ENCODE assay signal across 8 mouse cellular contexts in genomic region chr17:63324039-63324438, GRCm38 (mm10).
A peak's percentile ranks its signal among the peaks of the same experiment; 100 is the strongest.
DNase-seq lines count a peak whose midpoint lies in the region; ATAC-seq and TF ChIP-seq lines count a peak whose summit lies in the region.

No protein-coding gene starts in this region.

- no peak overlapping the region for H3K27ac ChIP-seq in heart, embryonic 12.5 days (ENCODE audit: poor library complexity, severe bottlenecking)
- H3K27ac ChIP-seq in liver, embryonic 13.5 days: peak overlapping the region; percentile 48; the same call in 1 of the 2 replicates
- H3K27ac ChIP-seq in neural tube, embryonic 12.5 days: no peak overlapping the region
- H3K27ac ChIP-seq in testis, adult 2 months (ENCODE audit: control insufficient read depth, insufficient read depth, low read depth, low read length): no peak overlapping the region

- H3K9me3 ChIP-seq in heart, embryonic 12.5 days (replicated peaks): no peaks in the 10 kb centered on the region
- H3K9me3 ChIP-seq in liver, embryonic 13.5 days (replicated peaks): no peaks in the 10 kb centered on the region
- no peaks in the 10 kb centered on the region for H3K9me3 ChIP-seq in neural tube, embryonic 12.5 days

- 26% methylated on average over 2 of the region's 2 CpGs for WGBS in heart, embryonic 12.5 days
- 24% methylated on average over 2 of the region's 2 CpGs for WGBS in liver, embryonic 13.5 days (ENCODE audit: insufficient replicate concordance)
- 34% methylated on average over 2 of the region's 2 CpGs for whole genome bisulfite sequencing in neural tube, embryonic 12.5 days

- no peak overlapping the region for H3K4me3 ChIP-seq in heart, embryonic 12.5 days
- H3K4me3 ChIP-seq in liver, embryonic 13.5 days (replicated peaks): no peak overlapping the region
- no peak overlapping the region for H3K4me3 ChIP-seq in neural tube, embryonic 12.5 days
- no peak overlapping the region for H3K4me3 ChIP-seq in testis, adult 2 months (ENCODE audit: control insufficient read depth, low read depth, low read length)

- H3K36me3 ChIP-seq in heart, embryonic 12.5 days: no peaks in the 10 kb centered on the region
- H3K36me3 ChIP-seq in liver, embryonic 13.5 days: no peaks in the 10 kb centered on the region
- H3K36me3 ChIP-seq in neural tube, embryonic 12.5 days: no peaks in the 10 kb centered on the region
- H3K36me3 ChIP-seq in testis, adult 2 months (ENCODE audit: control insufficient read depth, insufficient read depth, low read length): no peaks in the 10 kb centered on the region

- ATAC-seq in heart, embryonic 12.5 days (ENCODE audit: insufficient number of reproducible peaks, low FRiP score): peak; percentile 48; the same call in 1 of the 2 replicates
- peak; percentile 71 for ATAC-seq in liver, embryonic 13.5 days (ENCODE audit: low read depth)
- peak; percentile 54; the same call in 1 of the 2 replicates for ATAC-seq in neural tube, embryonic 12.5 days (ENCODE audit: low FRiP score, low read depth)

- H3K9ac ChIP-seq in heart, embryonic 12.5 days: no peak overlapping the region
- H3K9ac ChIP-seq in liver, embryonic 13.5 days: no peak overlapping the region
- no peak overlapping the region for H3K9ac ChIP-seq in neural tube, embryonic 12.5 days

- H3K27me3 ChIP-seq in heart, embryonic 12.5 days (replicated peaks): no peaks in the 10 kb centered on the region
- H3K27me3 ChIP-seq in liver, embryonic 13.5 days: no peaks in the 10 kb centered on the region
- no peaks in the 10 kb centered on the region for H3K27me3 ChIP-seq in neural tube, embryonic 12.5 days (replicated peaks)
- no peaks in the 10 kb centered on the region for H3K27me3 ChIP-seq in testis, adult 2 months (ENCODE audit: control insufficient read depth, insufficient read depth, low read length)

- H3K4me2 ChIP-seq in heart, embryonic 12.5 days: no peak overlapping the region
- no peak overlapping the region for H3K4me2 ChIP-seq in liver, embryonic 13.5 days
- H3K4me2 ChIP-seq in neural tube, embryonic 12.5 days (replicated peaks): no peak overlapping the region

- TF ChIP-seq CTCF in testis, adult 2 months (IDR thresholded peaks at IDR 0.05; ENCODE audit: control insufficient read depth, insufficient read depth, insufficient replicate concordance, low read depth, low read length): peak; percentile 66; the same call in 1 of the 2 replicates

- peaks cover 27% of the 10 kb centered on the region for H3K4me1 ChIP-seq in heart, embryonic 12.5 days (replicated peaks)
- H3K4me1 ChIP-seq in liver, embryonic 13.5 days (replicated peaks): peaks cover 44% of the 10 kb centered on the region
- H3K4me1 ChIP-seq in neural tube, embryonic 12.5 days: peaks cover 6% of the 10 kb centered on the region
- no peaks in the 10 kb centered on the region for H3K4me1 ChIP-seq in testis, adult 2 months (ENCODE audit: control insufficient read depth, insufficient read depth, low read length)

- peak; percentile 71 to 78 for DNase-seq in CD8-positive naive resting alpha-beta T cell, adult 2 months (ENCODE audit: low read depth in 2 of 2, low spot score in 2 of 2)
- DNase-seq in adrenal gland, adult 2 months: peak; percentile 58
- peak; percentile 82 for DNase-seq in embryo, embryonic 10.5 days (ENCODE audit: low spot score)
- peak; percentile 77 for DNase-seq in kidney, postnatal 14 days
- DNase-seq in liver, embryonic 13.5 days: peak; percentile 63

- TF ChIP-seq POLR2A in testis, adult 2 months (IDR thresholded peaks at IDR 0.05; ENCODE audit: control insufficient read depth, low read depth, low read length): no peak
